Mouse (Mus musculus): Measurements from ENCODE around the gene Olfr435.
"Not testable (repeated sequence)": the region's sequence is repeated elsewhere in the genome, so short reads cannot be mapped to it uniquely, and the experiment has no call there.

GRCm38 (mm10) chr6:43212873-43213272, 15.9 kb downstream of the Olfr435 start, which contains the start of gene Olfr434:
- TF ChIP-seq CTCF, EP300 (IDR thresholded peaks at IDR 0.05; ENCODE audit: low read depth): not testable (repeated sequence)

Data from heart, postnatal 0 days (tissue).